Mouse (Mus musculus): ENCODE measurements around the gene Ripor1. TPM values are rescaled to one million over a fixed set of nuclear protein-coding genes. Genes with fewer than 3 reads are reported as not detected.
A peak's percentile ranks its signal among the peaks of the same experiment; 100 is the strongest.
"Not testable (repeated sequence)": the region's sequence is repeated elsewhere in the genome, so short reads cannot be mapped to it uniquely, and the experiment has no call there.

The Ripor1 gene
- total RNA-seq (2021): 10 to 100 TPM; 46.0 to 49.0 TPM
- long read RNA-seq, experiment 1, full-length matches to known transcripts: 3 of 28 reads
- long read RNA-seq, experiment 1, partial matches to known transcripts: 21 of 28 reads
- long read RNA-seq, experiment 1, other reads (novel, unspliced or antisense): 4 of 28 reads
- long read RNA-seq, experiment 2, full-length matches to known transcripts: 2 of 22 reads
- long read RNA-seq, experiment 2, partial matches to known transcripts: 15 of 22 reads
- long read RNA-seq, experiment 2, other reads (novel, unspliced or antisense): 5 of 22 reads

GRCm38 (mm10) chr8:105604804-105605381 lies at the start of gene Ripor1:
Gene Ripor1, plus strand, starts transcription at chr8:105605255.
- intact Hi-C loops (cut with DNase I): no loop called here
- DNase-seq: peak; percentile 83 to 86

- intact Hi-C loops (cut with DNase I): no loop called here
- DNase-seq: no peak
Measured at GRCm38 (mm10) chr8:105562863-105563262, 42.2 kb upstream of the Ripor1 start.

DNA sequence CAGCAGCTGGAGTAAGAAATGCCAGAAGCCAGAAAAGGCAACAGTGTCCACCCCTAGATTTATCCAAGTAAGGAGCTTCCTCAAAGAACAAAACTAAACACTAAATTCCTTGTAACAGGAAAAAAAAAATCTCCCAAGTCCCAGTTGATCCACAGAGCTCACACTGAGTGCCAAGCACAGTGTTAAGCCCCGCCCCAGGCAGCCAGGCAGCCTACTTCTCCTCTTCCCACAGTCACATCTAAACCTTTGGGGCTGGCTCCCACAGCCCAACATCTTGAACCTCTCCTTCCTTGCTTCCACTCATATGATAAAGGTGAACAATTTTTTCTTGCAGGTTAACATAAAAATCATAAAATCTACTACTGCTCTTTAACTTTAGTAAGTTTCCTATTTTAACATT lies 41.2 kb upstream of the Ripor1 start:
- intact Hi-C loops (cut with DNase I): no loop called here
- DNase-seq: no peak

- intact Hi-C loops (cut with DNase I); DNase-seq: not testable (repeated sequence)
Measured at GRCm38 (mm10) chr8:105564573-105565229, 40.4 kb upstream of the Ripor1 start.

DNA sequence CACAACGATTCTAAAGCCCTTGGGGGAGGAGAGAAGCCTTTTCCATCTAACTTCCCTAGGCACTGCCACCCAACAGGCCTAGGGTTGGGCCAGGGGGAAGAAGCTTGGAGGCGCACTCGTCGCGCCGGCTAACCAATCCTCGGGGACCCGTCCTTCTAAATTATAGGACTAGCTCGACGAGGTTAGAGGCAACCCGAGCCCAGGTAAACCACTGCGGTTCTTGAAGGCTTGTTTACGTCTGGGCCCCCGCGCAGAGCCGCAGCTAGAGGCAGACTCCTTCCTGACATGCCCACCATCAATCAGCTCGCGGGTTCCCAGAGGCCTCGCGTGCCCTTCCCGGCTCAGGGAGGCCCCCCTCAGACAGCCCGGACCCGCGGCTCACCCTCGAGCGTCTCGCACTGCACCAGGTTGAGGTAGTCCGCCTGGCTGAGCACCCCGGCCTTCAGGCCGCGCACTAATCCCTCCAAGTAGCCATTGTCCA lies 39.6 kb upstream of the Ripor1 start:
- intact Hi-C loops (cut with DNase I): no loop called here
- no peak for DNase-seq

DNA sequence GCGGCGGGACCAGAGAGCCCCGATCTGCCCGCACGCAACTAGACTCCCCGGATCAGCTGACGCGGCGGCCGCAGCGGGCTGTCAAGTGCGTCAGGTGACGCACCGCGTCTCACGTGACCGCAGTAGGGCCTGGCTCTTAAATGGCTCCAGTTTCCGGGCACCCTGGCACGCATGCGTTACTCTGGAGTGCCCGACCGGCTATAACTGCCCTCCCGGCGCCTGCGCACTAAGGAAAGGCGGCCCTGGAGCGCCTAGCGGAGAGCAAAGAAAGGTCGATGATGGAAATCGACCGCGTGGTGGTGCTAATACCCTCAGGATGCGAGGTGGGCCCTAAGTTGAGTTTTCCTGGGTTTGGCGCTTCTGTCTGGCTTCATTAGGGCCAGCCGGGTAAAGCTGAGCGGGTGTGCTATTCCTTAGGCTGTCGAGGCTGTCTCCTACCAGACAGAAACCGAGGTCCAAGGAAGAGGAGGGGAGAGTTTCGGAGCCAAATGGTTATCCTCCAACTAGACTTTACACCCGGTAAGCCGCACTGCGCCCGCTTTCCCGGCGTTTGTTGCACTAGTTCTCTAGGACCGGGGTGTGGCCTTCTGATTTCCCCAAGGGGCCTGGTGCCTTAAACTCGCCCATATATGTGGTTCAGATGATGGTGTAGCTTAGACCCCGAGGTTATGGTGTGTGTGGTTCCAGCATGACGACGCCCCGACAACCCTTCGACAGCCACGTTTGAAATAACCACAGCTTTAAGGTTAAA lies 38.9 kb upstream of the Ripor1 start, which contains the start of gene Atp6v0d1:
TSS of gene Atp6v0d1 (minus strand) at position 96 of the 751 bp plus-strand sequence.
- intact Hi-C loops (cut with DNase I): loop anchor here (2.0 kb wide), 2 partner anchors 29 to 119 kb away; no protein-coding TSS in a partner anchor

GRCm38 (mm10) chr8:105566703-105567595 lies 38.1 kb upstream of the Ripor1 start:
- intact Hi-C loops (cut with DNase I): loop anchor here (2.0 kb wide), 2 partner anchors 28 to 118 kb away; no protein-coding TSS in a partner anchor
- DNase-seq: peak; percentile 26 to 34

More for the DNA sequence above, 38.9 kb upstream of the Ripor1 start, which contains the start of gene Atp6v0d1:
- peak; percentile 99 for DNase-seq

DNA sequence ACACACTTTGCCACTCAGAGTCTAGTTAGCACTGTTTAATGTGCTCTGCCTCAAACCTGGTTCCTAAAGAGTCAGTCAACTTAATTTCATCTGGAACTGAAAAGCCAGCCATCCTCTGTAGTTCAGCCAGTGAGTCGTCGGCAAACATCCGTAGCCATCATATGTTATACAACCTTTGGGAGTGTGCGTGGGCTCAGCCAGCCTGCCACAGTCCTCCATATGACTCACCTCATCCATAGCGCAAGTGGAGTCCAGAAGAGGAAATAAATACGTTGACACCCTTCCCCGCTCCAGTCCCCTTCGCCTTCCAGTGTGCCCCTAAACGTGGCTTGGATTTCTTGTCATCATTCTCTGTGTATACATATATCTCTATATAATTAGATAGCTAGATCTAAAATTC lies 33.2 kb upstream of the Ripor1 start:
- DNase-seq: no peak
- intact Hi-C loops (cut with DNase I): no loop called here

GRCm38 (mm10) chr8:105573427-105573826 lies 31.6 kb upstream of the Ripor1 start:
- intact Hi-C loops (cut with DNase I): no loop called here
- DNase-seq: peak; percentile 35 to 67

- no peak for DNase-seq
- intact Hi-C loops (cut with DNase I): no loop called here
Measured at GRCm38 (mm10) chr8:105574741-105575140, 30.3 kb upstream of the Ripor1 start.

GRCm38 (mm10) chr8:105575538-105575937 lies 29.5 kb upstream of the Ripor1 start:
- intact Hi-C loops (cut with DNase I): no loop called here
- DNase-seq: no peak

DNA sequence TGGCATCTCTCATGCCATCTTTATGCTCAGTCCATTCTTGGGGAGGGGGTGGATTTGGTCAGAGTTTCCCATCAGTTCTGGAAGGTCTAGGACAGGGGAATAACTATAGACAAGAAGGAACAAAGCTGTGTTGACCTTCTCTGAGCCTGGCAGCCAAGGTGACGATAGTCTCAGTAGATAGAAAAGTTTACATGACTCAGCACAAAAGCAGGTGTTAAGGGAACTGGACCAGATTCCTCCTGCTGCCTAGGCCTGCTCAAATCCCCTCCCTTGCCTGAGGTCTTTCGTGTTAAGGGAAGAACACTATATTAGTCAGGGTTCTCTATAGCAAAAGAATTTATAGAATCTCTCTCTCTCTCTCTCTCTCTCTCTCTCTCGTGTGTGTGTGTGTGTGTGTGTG lies 25.3 kb upstream of the Ripor1 start:
- no peak for DNase-seq
- intact Hi-C loops (cut with DNase I): no loop called here

DNA sequence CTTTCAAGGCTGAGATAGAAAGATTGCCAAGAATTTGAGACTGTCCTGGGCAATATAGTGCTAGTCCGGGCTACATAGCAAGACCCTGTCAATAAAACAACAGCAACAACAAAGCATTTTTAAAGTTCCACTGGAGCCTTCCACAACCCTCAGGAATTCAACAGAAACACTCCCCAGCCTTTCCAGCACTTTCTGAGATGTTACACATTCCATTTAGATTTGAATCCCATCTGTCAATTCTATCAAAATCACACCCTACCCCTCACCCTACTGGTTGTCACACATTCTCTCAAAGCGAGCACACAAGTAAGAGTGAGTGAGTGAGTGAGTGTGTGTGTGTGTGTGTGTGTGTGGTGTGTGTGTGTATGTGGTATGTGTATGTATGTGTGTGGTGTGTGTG lies 12.6 kb upstream of the Ripor1 start:
- intact Hi-C loops (cut with DNase I): no loop called here
- no peak for DNase-seq

- DNase-seq: peak; percentile 53 to 57
- intact Hi-C loops (cut with DNase I): loop anchor here (2.0 kb wide), 1 partner anchor 27 kb away; the partner anchor contains the start of gene Atp6v0d1
Measured at GRCm38 (mm10) chr8:105593859-105594258, 11.2 kb upstream of the Ripor1 start.

DNA sequence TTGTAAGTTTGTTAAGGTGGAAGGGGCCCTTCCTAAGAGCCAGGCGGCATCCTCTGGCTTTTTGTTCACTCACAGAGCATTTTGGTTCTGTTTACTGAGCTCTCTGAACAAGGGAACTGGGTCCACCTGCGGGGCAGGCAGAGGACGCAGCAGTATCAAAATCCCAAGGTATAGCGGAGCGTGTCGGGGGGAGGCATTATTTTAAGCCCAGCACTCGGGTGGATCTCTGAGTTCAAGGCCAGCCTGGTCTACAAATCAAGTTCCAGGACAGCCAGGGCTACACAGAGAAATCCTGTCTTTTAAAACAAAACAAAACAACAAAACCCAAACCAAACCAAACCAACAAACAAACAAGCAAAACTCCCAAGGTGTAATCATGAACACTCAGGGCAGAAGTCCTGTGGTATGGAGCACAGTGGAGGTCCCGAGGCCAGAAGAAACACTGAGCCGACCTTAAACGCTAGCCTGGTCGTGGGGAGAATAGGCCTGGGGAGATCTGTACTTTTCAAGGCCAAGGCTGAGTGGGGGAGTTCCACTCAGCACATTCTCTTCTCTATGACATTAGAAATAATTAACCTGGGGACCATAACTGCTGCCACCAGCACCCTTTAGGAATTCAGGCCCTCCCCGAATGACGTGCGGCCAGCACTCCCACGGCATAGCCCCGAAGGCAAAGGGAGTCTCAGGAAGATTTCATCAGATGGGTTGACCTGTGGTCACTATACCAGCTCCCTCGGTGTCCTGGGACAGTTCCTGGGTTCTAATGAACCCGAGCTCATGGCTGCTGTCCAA lies 10.4 kb upstream of the Ripor1 start:
- intact Hi-C loops (cut with DNase I): loop anchor here (2.0 kb wide), 1 partner anchor 28 kb away; the partner anchor contains the start of gene Atp6v0d1
- no peak for DNase-seq

GRCm38 (mm10) chr8:105596362-105597034 lies 8.6 kb upstream of the Ripor1 start:
- intact Hi-C loops (cut with DNase I): no loop called here
- DNase-seq: peak; percentile 78 to 83

DNA sequence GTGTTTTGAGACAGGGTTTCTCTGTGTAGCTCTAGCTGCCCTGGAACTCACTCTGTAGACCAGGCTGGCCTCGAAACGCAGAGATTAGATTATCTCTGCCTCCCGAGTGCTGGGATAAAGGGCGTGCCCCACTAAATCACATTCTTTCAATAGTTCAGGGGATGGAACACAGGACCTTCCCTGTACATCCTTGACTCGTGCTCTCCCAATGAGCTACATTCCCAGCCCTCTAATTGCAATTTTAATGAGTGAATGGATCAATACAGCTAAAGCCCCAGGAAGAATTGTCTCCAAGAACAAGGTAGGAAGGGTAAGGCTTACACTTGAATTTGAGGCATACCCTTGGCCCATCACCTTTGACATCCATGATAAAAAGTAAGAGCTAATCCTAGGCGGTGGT lies 6.3 kb upstream of the Ripor1 start:
- intact Hi-C loops (cut with DNase I): no loop called here
- DNase-seq: no peak

DNA sequence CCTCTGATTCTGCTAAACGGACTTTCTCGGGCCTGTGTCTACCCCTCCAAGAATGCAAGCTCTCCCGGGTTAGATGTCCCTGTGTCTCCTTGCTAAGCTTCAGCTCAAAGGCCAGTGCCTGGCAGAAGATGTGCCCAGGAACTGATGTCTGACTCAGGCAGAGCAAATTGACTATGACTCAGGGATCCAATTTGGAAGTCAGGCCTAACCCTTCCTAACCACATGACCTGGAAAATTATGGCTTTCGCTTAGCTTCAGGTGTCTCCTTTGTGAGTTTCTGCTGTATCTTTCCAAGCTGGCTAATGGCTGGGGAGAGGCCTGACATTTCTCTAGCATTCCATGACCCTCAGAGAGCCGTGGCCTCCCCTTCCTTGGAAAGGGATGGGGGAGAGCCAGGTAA lies 3.8 kb upstream of the Ripor1 start:
- intact Hi-C loops (cut with DNase I): no loop called here
- no peak for DNase-seq
